Mouse (Mus musculus) layer of hippocampus, postnatal 25 days (tissue): ENCODE measurements around the gene Wnt8b. TPM values are rescaled to one million over a fixed set of nuclear protein-coding genes. Genes with fewer than 3 reads are reported as not detected.
A peak's percentile ranks its signal among the peaks of the same experiment; 100 is the strongest.
"Not testable (repeated sequence)": the region's sequence is repeated elsewhere in the genome, so short reads cannot be mapped to it uniquely, and the experiment has no call there.

Experiments
- DNase-seq, 2 experiments: peaks; one replicate each; pipeline ENCODE4 v3.0.0; 2022; ENCODE audit warnings: mixed read lengths in 2 of 2, low spot score in 1 of 2; ENCODE audit errors: extremely low spot score in 1 of 2
- total RNA-seq, 2 experiments: library from RNA; stranded (reverse); gene quantifications; 2 replicates each; pipeline ENCODE4 v1.2.3; 2021

The Wnt8b gene
- under 1 TPM in 1 of 2 experiments, not detected in 1; 0.09 TPM for total RNA-seq

DNA sequence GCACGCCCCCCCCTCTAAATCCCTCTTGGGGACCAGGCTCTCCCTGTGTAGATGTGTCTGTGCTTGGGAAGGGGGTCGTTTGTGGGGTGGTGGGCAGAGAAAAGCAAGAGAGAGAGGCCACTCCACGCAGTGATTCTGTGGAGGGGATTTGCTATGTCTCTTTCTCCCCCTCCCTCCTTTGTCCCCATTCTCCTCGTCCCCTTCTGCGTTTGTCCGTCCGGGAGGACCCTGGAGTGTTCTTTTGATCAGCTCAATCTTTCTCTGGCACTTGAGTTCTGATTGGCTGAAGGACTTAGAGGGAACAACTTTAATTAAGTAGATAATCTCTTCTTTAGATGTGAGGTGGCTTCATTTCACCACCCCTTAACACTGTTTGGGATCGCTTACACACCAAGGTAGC, at the start of gene Wnt8b:
Wnt8b (plus strand) TSS at position 345 of the 400 bp plus-strand sequence.
- DNase-seq = no peak

DNA sequence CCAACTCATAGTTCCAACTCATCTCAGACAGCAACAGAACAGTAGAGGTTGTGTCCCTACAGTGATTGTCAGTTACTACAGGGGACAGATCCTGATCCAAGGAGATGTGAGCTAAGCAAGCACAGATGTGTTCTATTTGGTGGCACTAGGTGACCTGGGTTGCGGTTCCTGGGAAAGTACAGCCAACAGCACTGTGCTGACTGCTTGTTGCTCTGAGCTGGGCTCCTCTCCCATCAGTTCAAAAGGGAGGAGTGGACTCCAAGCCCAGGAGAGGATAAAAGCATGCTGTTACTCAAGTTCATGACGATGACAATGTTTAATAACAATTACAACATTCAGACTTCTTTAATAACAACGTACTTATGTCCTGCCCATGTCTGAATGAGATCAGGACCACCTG, 47.5 kb upstream of the Wnt8b start:
- DNase-seq = no peak

DNA sequence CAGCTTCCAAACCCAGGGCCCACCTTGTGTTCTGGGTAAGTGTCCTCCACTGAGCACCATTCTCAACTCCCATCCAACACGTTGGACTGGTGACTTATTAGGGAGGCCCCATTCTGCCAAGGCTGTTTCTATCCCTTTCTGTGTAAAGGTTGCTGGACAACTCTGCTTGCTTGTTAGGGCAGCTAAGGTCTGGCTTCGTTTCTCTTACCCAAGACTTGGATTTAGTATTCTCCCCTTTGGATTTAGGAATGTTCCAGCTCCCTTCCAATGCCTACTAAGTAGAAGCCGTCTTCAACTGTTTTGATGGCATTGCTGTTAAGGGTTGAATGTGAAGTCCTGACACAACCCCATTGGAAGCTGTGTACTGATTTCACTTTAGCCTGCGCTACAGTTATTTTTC, 45.3 kb upstream of the Wnt8b start:
- no peak for DNase-seq

DNA sequence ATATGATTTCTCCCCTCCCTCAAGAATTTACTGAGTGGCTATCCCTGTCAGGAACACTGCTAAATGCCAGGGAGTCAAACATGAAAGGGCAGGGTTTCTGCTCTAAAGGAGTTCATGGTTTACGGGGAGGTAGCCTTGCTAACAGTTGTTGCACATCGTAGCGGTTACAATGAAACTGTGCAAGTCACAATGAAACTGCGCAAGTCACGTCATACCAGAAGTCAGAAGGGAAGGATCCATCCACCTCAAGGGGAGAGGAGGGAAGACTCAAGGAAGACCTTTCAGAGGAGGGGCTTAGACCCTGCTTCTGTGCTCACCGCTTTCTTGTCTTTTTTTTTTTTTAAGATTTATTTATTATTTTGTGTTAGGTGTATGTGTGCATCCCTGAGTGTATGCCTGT, 38.4 kb upstream of the Wnt8b start:
- DNase-seq = no peak

DNA sequence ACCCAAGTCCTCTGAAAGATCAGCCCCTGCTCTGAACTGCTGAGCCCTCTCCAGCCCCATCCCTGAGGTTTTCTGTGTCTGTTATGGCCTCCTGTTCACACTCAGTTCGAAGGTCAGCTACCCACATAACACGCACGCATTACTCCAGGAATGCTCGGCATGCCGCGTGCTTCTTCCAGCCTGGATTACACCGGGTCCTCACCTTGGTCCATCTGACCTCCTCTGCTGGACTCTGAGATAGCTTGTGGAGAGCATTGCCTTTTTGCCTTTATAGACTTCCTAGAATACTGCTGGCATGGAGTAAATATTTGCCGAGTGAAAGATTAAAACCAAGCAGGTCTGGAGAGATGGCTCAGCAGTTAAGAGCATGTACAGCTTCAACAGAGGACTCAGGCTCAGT, 37.9 kb upstream of the Wnt8b start:
- DNase-seq = no peak

DNA sequence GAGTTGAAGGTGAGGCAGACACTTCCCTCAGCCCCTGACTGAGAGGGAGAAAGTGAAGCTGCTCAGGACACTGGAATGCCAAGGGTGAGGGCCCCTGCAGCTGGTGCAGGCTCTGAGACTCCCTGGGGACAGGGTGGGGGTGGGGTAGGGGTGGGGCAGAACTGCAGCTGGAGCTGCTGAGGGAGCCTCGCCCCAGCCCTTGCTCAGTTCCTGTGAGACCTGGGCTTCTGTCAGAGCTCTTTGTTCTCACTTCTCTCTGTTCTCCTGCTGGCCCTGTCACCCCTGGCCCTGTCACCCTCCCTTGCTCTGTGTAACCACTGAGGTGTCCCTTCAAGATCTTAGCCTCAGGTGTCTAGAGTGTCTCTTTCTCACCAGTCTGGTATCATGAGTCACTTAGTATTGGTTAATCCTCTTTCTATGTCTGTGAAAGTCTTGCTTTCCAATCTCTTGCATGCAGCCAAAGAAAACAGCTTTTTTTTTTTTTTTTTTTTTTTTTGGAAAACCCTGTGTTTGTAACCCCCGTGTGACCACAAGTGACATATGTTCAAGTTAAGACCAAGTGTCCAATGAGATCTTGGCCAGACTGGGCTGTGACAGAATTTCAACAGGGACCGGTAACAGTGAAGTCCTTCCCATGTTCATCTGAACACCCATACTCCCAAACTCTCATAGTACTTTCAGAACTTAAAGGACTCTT, 35.8 kb upstream of the Wnt8b start:
- no peak for DNase-seq

DNA sequence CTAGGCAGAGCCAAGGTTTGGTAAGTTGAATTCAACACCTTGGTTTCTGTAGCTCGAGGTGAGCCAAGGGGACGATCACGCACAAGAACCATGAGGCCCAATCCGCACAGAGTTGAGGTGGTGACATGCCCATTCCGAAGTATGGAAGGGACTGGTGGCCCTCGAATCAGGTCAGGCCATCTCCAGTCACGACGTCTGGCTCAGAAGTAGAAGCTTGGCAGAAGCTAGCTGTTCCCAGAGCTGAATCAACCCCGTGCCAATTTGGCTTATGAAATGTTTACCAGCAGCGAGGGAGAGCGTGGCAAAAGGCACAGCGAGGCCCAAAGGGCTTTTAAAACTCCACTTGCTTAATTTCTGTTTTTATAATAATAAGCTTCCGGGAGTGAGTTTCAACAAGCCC, 34.6 kb upstream of the Wnt8b start:
- DNase-seq = no peak

DNA sequence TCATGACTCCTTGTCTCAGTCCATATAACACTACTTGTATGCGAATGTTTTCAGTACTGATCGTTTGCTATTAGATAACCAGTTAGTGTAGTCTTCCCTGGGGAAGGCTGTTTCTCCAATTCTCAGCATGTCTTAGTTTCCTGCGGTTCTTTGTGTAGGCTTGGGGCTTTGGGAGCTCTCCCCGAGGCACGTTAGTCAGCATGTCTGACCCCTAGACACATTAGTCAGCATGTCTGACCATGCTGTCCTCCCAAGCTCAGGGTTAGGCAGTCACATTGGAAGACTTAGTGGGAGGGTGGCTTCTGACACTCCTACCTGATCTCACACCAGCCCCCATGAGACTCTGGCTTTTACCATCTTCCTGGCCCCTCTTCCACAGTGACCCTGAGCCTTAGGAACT, 32.8 kb upstream of the Wnt8b start:
- no peak for DNase-seq

DNA sequence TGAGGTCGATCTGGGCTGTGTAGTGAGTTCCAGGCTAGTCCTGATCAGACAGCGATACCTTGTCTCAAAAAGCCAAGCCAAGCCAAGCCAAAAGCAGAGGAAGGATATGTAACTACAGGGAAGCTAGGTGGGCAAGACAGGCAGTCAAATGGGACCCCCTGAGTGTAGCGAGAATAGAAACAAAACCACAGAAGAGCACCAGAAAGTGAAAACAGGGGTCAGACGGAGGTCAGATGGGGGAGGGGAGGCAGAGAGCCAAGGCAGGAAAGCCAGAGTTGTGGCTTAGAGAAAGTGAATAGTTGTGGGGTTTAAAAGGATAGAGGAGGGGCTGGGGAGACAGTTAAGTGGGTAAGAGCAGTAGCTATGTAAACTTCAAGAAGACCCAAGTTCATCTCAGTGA, 31.8 kb upstream of the Wnt8b start:
- DNase-seq = no peak

DNA sequence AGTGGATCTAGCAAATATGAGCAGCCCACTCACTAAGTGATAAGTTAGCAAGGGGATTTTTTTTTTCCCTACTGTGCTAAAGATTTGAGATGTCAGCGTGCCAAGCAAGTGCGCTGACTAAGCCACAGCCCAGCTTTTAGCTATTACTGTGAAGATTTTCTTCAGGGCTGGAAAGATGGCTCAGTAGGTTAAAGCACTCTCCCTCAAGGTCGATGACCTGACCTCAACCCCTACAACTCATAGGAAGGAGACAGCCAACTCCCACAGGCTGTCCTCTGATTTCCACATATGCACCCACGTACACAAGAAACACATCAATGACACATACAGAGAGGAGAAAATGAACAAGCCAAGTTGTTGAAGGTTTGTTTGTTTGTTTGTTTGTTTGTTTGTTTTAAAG, 31.1 kb upstream of the Wnt8b start:
- DNase-seq = no peak

DNA sequence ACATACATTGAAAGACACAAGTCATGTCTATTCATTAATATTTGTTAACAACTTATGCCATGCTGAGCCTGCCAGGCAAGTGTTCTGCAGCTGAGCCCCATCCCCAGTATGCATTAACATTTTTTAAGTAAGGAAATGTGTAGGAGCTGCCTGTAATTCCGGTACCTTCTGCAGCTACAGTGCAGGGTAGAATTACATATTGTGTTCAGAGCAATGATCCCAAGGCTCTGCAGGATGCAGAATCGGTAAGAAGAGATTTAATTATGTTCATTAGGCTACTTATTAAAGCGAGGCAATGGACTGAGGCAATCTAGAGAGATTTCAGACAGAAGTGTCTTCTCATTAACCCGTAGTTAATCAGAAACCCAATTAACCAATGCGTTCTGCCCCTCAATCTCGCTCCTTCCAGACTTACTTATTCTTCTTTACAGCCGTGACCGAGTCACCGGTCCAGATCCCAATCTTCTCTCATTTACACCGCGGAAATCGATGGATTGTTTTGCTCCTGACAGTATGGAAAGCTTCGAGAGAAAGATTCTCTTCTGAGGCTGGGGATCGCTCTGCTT, 27.2 kb upstream of the Wnt8b start:
- not testable (repeated sequence) for DNase-seq

DNA sequence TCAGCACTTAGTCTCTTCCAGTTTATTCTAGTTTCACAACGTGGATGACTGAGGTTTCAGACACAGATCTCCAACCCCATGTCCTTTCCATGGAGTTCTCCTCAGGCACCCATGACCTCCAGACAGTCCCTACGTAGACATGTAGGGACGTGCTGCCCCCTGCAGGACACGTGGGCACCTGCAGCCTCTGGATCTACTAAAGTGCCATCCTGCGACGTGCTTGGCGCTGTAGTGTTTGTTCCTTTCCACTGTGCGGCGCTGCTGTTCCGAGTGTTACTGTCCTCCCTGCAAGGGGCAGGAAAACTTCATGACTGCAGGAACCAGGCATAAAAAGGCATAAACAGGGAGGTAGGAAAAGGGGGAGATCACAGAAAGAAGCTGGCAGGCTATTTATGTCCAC, 19.1 kb upstream of the Wnt8b start:
- peak; percentile 52 to 78 for DNase-seq

DNA sequence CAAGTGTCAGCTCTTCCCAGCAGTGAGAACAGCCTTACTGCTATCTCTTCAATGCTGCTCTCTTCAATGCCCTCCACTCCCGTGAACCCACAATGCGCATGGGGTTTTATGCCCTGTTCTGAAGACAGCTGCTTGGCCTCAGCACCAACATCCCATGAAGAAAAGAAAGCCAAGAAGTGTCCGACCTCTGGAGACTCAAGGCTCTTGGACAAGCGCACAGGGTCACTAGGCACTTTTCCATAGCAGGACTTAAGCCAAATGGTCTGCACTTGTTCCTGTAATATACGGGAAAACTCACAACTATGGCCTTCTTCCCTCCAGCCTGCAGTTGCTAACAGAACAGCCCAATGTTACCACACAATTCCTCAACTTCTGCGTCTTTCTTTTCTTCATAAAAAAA, 18.0 kb upstream of the Wnt8b start:
- DNase-seq = no peak

DNA sequence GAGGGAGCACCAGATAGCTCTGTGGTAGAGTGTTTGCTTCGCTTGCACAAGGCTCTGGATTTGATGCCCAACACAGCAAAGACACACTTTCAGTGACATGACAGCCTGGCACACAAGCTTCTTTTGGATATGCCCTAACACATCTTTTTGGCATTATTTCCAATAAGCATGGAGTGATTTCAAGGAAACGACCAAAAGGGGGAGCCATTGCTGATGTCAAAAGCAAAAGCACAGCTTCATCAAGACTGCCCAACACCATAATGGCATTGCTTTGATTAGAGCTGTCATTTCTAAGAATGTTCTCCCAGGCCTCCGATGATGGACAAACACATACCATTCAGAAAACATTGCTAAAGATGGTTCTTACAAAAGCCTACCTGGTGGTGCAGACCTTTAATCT, 16.7 kb upstream of the Wnt8b start:
- no peak for DNase-seq

DNA sequence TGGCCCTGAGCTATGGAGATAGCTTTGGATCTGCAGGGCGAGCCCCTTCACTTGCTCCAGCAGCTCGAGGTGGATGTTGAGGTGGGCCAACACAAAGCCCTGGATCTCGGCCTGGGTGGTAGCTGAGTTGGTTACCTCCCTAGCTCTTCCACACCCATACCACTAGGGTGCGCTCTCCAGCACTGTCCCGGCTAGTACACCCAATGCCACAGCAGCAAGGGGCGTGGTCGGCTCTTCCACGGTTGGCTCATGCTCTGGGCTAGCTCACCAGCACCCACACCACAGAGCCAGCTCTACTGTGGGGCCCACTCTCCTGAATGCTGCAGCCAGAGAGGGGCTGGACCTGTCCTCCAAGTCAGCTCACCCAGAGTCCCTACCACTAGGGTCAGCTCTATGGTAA, 6.0 kb upstream of the Wnt8b start:
- peak in 1 of 2 experiments; percentile 24 for DNase-seq

DNA sequence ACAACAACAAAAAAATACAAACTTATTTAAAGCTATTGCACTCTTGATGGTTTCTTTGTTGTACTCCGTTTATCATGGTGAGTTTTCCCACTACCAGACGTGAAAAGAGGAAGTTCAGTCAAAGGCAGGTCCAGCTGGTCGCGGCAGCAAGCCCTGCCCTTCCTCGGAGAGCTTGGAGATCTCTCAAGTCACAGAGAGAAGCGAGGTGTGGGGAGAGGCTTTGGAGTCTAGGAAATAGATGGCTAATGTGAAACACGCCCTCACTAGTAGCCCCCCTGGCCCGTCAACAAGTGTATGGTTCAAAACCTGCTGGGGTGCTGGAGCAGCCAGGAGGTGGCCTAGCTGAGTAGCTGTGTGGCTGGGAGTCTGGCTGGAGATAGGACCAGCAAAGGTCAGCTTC, 3.2 kb downstream of the Wnt8b start:
- no peak for DNase-seq

DNA sequence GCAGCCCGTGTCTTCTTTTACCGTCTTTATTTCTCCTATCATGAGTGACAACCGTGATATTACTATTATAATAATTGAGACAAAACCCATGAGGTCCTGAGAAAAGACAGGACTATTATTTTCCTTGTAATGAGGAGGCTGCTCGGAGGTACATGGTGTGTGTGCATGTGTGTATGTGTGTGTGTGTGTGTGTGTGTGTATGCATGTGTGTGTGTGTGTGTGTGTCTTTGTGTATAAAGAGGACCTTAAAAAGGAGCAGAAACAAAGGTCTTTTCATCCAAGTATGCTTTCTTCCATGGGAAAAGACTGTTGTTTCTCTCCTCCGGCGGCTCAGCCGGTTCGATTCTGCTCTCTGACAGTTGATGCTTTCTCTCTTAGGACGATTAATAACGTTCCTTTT, 3.7 kb downstream of the Wnt8b start:
- DNase-seq = no peak

DNA sequence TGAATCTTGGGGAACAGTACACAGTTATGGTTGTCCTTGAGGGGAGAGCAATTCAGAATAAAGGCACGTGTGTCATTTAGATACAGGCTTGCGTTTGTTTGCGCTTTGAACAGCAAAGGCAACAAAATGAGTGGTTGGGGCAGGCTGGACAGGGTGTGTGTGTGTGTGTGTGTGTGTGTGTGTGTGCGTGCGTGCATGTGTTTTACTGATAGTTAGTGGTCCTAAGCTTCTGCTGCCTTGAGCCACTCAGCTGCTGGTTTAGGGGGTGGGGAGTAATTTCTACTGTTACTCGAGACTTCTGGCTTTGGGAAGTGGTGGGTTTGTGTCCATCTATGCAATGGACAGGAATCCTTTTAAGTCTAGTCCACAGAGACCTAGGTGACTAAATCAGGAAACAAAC, 5.7 kb downstream of the Wnt8b start:
- DNase-seq = no peak

DNA sequence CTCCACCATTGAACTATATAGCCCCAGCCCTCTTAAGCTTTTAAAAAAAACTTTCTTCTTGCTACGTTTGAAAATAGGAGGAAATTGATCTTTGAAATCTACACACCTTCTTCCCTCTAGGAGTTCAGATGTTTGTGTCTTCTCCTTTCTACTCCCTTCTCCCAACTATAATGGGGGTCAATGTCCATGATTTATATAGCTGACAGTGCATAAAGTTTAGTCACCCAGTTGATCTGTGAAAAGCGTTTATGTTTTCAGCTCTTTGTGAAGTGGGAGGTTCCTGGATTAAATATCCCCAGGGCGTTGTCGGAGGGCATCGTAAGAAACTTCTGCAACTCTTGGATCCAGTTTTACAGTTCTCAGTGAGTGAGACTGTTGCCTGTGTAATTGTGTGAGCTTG, 7.0 kb downstream of the Wnt8b start:
- no peak for DNase-seq

DNA sequence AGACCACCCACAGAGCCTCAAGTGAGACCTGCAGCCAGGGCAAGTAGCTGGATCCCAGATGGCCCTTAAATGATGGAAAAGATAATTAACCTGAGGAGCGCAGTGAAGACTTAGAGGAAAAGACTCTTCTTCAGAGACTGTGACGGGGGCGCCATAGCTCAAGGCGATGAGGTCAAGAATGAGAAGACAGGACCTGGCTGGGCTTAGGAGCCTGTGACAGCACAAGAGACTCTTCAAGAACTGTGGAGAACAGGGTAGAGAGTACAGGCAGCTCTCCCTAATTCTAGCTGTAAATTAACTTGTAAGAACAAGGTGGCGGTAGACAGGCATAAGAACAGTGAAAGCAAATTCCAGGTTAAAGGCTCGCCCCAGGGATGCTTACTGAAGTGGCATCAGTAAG, 8.7 kb downstream of the Wnt8b start:
- no peak for DNase-seq

DNA sequence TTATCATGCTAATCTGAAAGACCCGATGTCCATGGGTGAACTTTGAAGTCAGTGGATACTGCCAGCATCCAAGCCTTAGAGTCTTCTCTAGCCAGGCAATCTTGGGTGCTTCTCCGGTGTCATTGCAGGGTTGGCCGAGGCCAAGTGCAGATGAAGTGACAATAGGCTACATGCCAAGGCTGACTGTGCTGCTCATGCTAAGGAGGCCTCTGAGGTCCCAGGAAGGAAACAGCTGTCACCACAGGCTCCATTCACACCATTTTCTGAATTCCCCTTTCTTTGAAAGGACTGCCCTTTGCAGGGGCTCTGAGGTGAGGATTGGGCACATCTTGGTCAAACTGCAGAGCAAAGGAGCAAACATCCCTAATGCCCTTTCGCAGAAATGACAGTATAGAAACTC, 9.5 kb downstream of the Wnt8b start:
- no peak for DNase-seq

DNA sequence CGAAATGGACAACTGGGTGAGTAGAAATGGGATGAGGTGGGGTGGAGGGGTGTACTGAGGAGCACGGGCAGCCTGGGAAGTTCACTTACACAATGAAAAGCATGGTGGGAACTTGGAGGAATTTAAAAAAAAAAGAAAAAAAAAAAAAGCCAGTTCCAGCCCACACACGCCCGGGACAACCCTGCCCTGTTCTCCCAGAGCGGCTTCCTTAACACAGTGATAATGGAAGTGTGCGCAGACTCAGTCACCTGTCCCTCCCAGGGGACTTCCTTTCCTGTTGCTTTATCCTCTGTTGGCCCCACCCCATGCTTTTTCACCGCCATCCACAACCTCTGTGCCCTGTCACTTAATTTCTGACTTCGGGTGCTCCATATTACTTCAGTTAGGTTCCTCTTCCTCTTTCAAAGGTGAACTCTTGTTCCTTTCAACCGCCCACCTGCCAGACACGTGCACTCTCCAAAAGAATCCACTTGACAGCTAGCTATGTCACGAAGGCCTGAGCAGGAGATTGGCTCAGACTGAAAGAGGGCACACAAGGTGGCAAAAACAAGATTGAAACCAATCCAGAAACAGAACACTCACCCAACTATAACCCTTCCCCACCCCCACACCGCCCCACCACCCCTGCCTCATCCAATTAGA, 17.4 kb downstream of the Wnt8b start:
- DNase-seq = no peak
